Mouse (Mus musculus) embryo, embryonic 10 days (tissue): ENCODE measurements around the gene Tmem204.
A peak's percentile ranks its signal among the peaks of the same experiment; 100 is the strongest.

Source experiments
- DNase-seq: peaks from one replicate; pipeline ENCODE4 v3.0.0-alpha.2; 2015; ENCODE audit warnings: low spot score

Tmem204 gene

DNA sequence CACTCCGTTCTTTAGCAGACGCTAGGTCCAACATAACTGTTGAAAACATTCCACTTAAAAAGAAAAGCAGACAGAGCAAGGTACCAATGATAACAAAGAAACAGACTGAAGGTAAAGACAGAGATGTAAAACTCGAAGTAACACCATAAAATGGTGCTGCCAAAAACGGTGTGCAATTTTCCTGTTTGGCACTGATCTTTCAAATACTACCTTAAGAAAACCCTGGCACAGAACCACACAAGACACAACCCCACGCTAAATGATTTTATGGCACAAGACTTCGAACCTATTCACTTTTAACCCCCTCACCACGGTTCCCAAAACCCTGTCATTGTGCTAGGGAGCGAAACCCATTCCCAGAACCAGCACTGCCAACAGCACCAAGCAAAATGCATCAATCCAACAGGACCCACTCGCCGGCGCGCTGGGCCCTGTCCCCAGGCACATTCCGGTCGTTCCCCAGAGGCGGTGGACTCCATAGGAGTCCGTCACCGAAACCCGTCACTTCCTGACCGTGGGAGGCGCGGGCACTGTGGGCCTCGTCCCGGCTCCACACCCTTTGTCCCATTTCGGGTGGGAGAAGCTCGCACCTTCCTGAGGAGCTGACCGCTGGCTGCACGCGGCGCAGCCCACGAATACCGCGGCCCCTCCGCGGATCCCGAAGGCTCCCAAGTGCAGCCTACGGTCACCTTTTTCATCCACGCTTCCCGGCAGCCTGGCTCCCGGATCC lies 68.4 kb downstream of the Tmem204 start:
- DNase-seq = peak; percentile 53

- DNase-seq = peak; percentile 49
Observed at GRCm38 (mm10) chr17:25013606-25014501, 69.5 kb downstream of the Tmem204 start.
